8 mouse cellular contexts compared by ENCODE assay signal in genomic region chr14:54412629-54413170, GRCm38 (mm10). TPM values are rescaled to one million over a fixed set of nuclear protein-coding genes. Genes with fewer than 3 reads are reported as not detected.
DNase-seq lines count a peak whose midpoint lies in the region; ATAC-seq and TF ChIP-seq lines count a peak whose summit lies in the region.

No protein-coding gene starts in this region.

- H3K27me3 ChIP-seq in midbrain, embryonic 10.5 days (ENCODE audit: low read depth, poor library complexity, severe bottlenecking) = peaks cover 57% of the 10 kb centered on the region
- peaks cover 11% of the 10 kb centered on the region for H3K27me3 ChIP-seq in midbrain, embryonic 15.5 days (replicated peaks)
- H3K27me3 ChIP-seq in hindbrain, postnatal 0 days (ENCODE audit: insufficient read depth, low read length) = no peaks in the 10 kb centered on the region
- H3K27me3 ChIP-seq in limb, embryonic 14.5 days (ENCODE audit: control insufficient read depth, insufficient read depth, low read length) = no peaks in the 10 kb centered on the region; the same call in 1 of the 2 replicates
- no peaks in the 10 kb centered on the region for H3K27me3 ChIP-seq in splenic B cell, adult 2 months (ENCODE audit: control insufficient read depth, insufficient read depth, low read length, poor library complexity, severe bottlenecking)

- H3K4me3 ChIP-seq in midbrain, embryonic 10.5 days = no peak overlapping the region
- no peak overlapping the region for H3K4me3 ChIP-seq in midbrain, embryonic 15.5 days
- H3K4me3 ChIP-seq in cortical plate, adult 2 months (ENCODE audit: insufficient read depth, low read length) = no peak overlapping the region
- no peak overlapping the region for H3K4me3 ChIP-seq in hindbrain, postnatal 0 days (ENCODE audit: low read length)
- no peak overlapping the region for H3K4me3 ChIP-seq in limb, embryonic 14.5 days (replicated peaks; ENCODE audit: low read length)

- WGBS in midbrain, embryonic 10.5 days = 36% methylated on average over 2 of the region's 2 CpGs
- WGBS in midbrain, embryonic 15.5 days = 35% methylated on average over 2 of the region's 2 CpGs
- 42% methylated on average over 2 of the region's 2 CpGs for WGBS in hindbrain, postnatal 0 days
- WGBS in limb, embryonic 14.5 days = 47% methylated on average over 2 of the region's 2 CpGs

- no peaks in the 10 kb centered on the region for H3K36me3 ChIP-seq in midbrain, embryonic 10.5 days
- H3K36me3 ChIP-seq in midbrain, embryonic 15.5 days (replicated peaks) = no peaks in the 10 kb centered on the region
- H3K36me3 ChIP-seq in hindbrain, postnatal 0 days (ENCODE audit: insufficient read depth, low read length) = no peaks in the 10 kb centered on the region
- H3K36me3 ChIP-seq in limb, embryonic 14.5 days (ENCODE audit: control insufficient read depth, insufficient read depth, low read length) = no peaks in the 10 kb centered on the region
- H3K36me3 ChIP-seq in splenic B cell, adult 2 months (ENCODE audit: control insufficient read depth, insufficient read depth, low read length, poor library complexity, severe bottlenecking) = no peaks in the 10 kb centered on the region

- H3K9ac ChIP-seq in midbrain, embryonic 15.5 days = no peak overlapping the region
- no peak overlapping the region for H3K9ac ChIP-seq in hindbrain, postnatal 0 days (replicated peaks; ENCODE audit: low read length)
- H3K9ac ChIP-seq in limb, embryonic 14.5 days (ENCODE audit: low read depth, low read length, severe bottlenecking) = no peak overlapping the region

- TF ChIP-seq CTCF in cortical plate, adult 2 months (IDR thresholded peaks at IDR 0.05; ENCODE audit: extremely low read depth, insufficient read depth, low read length) = peak; percentile 88
- peak; percentile 88 for TF ChIP-seq CTCF in hindbrain, postnatal 0 days (IDR thresholded peaks at IDR 0.05; ENCODE audit: low read depth)

- peak; percentile 66 for DNase-seq in CD4-positive, CD25-positive, alpha-beta regulatory T cell, adult 2 months (ENCODE audit: low read depth, low spot score)
- DNase-seq in midbrain, embryonic 10.5 days (ENCODE audit: low spot score) = peak; percentile 53
- peak; percentile 67 for DNase-seq in hindbrain, postnatal 0 days (ENCODE audit: low spot score)
- peak; percentile 50 for DNase-seq in limb, embryonic 14.5 days (ENCODE audit: low spot score)
- DNase-seq in splenic B cell, adult 2 months (ENCODE audit: low read depth, low spot score) = peak; percentile 44

- H3K9me3 ChIP-seq in midbrain, embryonic 10.5 days (replicated peaks) = no peaks in the 10 kb centered on the region
- H3K9me3 ChIP-seq in midbrain, embryonic 15.5 days = no peaks in the 10 kb centered on the region
- no peaks in the 10 kb centered on the region for H3K9me3 ChIP-seq in hindbrain, postnatal 0 days (ENCODE audit: low read length)
- no peaks in the 10 kb centered on the region for H3K9me3 ChIP-seq in limb, embryonic 14.5 days (ENCODE audit: control insufficient read depth, low read length)

- TF ChIP-seq POLR2A in cortical plate, adult 2 months (IDR thresholded peaks at IDR 0.05; ENCODE audit: extremely low read depth, insufficient read depth, low read length) = no peak
- no peak for TF ChIP-seq POLR2A in limb, embryonic 14.5 days (IDR thresholded peaks at IDR 0.05; ENCODE audit: borderline replicate concordance, extremely low read depth, insufficient read depth, insufficient read length)

- no peak overlapping the region for H3K27ac ChIP-seq in midbrain, embryonic 10.5 days (replicated peaks)
- H3K27ac ChIP-seq in midbrain, embryonic 15.5 days = no peak overlapping the region
- no peak overlapping the region for H3K27ac ChIP-seq in cortical plate, adult 2 months (ENCODE audit: insufficient read depth, low read length)
- H3K27ac ChIP-seq in hindbrain, postnatal 0 days = no peak overlapping the region
- 0 out of 2 replicates have a peak overlapping the region, but pooled peaks have one; percentile 26 for H3K27ac ChIP-seq in limb, embryonic 14.5 days (replicated peaks; ENCODE audit: low read depth, low read length)

- no peak for ATAC-seq in CD4-positive, CD25-positive, alpha-beta regulatory T cell, adult 4 months
- no peak for ATAC-seq in midbrain, embryonic 15.5 days (replicated peaks)
- ATAC-seq in hindbrain, postnatal 0 days = no peak
- ATAC-seq in limb, embryonic 14.5 days (ENCODE audit: low FRiP score, low read depth) = no peak

- peaks cover 42% of the 10 kb centered on the region for H3K4me1 ChIP-seq in midbrain, embryonic 10.5 days
- H3K4me1 ChIP-seq in midbrain, embryonic 15.5 days = peaks cover 17% of the 10 kb centered on the region; the same call in 1 of the 2 replicates
- H3K4me1 ChIP-seq in cortical plate, adult 2 months (ENCODE audit: control insufficient read depth, insufficient read depth, low read length) = no peaks in the 10 kb centered on the region
- no peaks in the 10 kb centered on the region for H3K4me1 ChIP-seq in hindbrain, postnatal 0 days (ENCODE audit: insufficient read depth, low read length)
- peaks cover 26% of the 10 kb centered on the region for H3K4me1 ChIP-seq in limb, embryonic 14.5 days (ENCODE audit: control insufficient read depth, insufficient read depth, low read length)

- no peak overlapping the region for H3K4me2 ChIP-seq in midbrain, embryonic 15.5 days
- no peak overlapping the region for H3K4me2 ChIP-seq in hindbrain, postnatal 0 days (ENCODE audit: low read depth, low read length)
- H3K4me2 ChIP-seq in limb, embryonic 14.5 days (replicated peaks; ENCODE audit: low read depth, low read length, severe bottlenecking) = no peak overlapping the region

RNA-seq across cellular contexts. Expression of gene Slc7a7, which starts 4.9 kb away (rescaled TPM):
- polyA plus RNA-seq in CD4-positive, CD25-positive, alpha-beta regulatory T cell, adult 4 months (2017; shearing (Covaris generic)) = 1 to 10 TPM; 1.2 to 1.3 TPM
- 4.5 and 5.9 TPM in 2 replicates for polyA plus RNA-seq in midbrain, embryonic 10.5 days (2016; fragmentation: Nextera tagmentation; extraction: Ambion mirVana)
- 4.7 and 4.9 TPM in 2 replicates for polyA plus RNA-seq in midbrain, embryonic 15.5 days (2015; fragmentation: Nextera tagmentation; extraction: Ambion mirVana)
- polyA plus RNA-seq in cortical plate, adult 2 months (2012; rRNA removed) = 2.5 and 3.1 TPM in 2 replicates
- total RNA-seq in hindbrain, postnatal 0 days (2014; rRNA removed) = 3.7 and 4.5 TPM in 2 replicates
- 3.6 TPM in 2 replicates for polyA plus RNA-seq in hindbrain, postnatal 0 days (2015; fragmentation: Nextera tagmentation; extraction: Ambion mirVana)
- polyA plus RNA-seq in limb, embryonic 14.5 days (2012; rRNA removed) = 7.4 and 11.1 TPM in 2 replicates
- 4.5 and 5.6 TPM in 2 replicates for polyA plus RNA-seq in limb, embryonic 14.5 days (2014; fragmentation: Nextera tagmentation; extraction: Ambion mirVana)

RNA-seq across cellular contexts. Expression of gene Mrpl52, which starts 14.0 kb away (rescaled TPM):
- 100 to 1,000 TPM; 216 to 249 TPM for polyA plus RNA-seq in CD4-positive, CD25-positive, alpha-beta regulatory T cell, adult 4 months (2017; shearing (Covaris generic))
- 205 and 211 TPM in 2 replicates for polyA plus RNA-seq in midbrain, embryonic 10.5 days (2016; fragmentation: Nextera tagmentation; extraction: Ambion mirVana)
- 234 and 252 TPM in 2 replicates for polyA plus RNA-seq in midbrain, embryonic 15.5 days (2015; fragmentation: Nextera tagmentation; extraction: Ambion mirVana)
- 118 and 128 TPM in 2 replicates for polyA plus RNA-seq in cortical plate, adult 2 months (2012; rRNA removed)
- total RNA-seq in hindbrain, postnatal 0 days (2014; rRNA removed) = 113 and 129 TPM in 2 replicates
- 266 and 297 TPM in 2 replicates for polyA plus RNA-seq in hindbrain, postnatal 0 days (2015; fragmentation: Nextera tagmentation; extraction: Ambion mirVana)
- polyA plus RNA-seq in limb, embryonic 14.5 days (2012; rRNA removed) = 167 and 216 TPM in 2 replicates
- 228 and 265 TPM in 2 replicates for polyA plus RNA-seq in limb, embryonic 14.5 days (2014; fragmentation: Nextera tagmentation; extraction: Ambion mirVana)

RNA-seq across cellular contexts. Expression of gene Mmp14, which starts 18.7 kb away (rescaled TPM):
- polyA plus RNA-seq in CD4-positive, CD25-positive, alpha-beta regulatory T cell, adult 4 months (2017; shearing (Covaris generic)) = not detected
- polyA plus RNA-seq in midbrain, embryonic 10.5 days (2016; fragmentation: Nextera tagmentation; extraction: Ambion mirVana) = 56.0 and 70.5 TPM in 2 replicates
- polyA plus RNA-seq in midbrain, embryonic 15.5 days (2015; fragmentation: Nextera tagmentation; extraction: Ambion mirVana) = 45.4 and 51.0 TPM in 2 replicates
- 11.0 and 11.5 TPM in 2 replicates for polyA plus RNA-seq in cortical plate, adult 2 months (2012; rRNA removed)
- 50.1 and 53.3 TPM in 2 replicates for total RNA-seq in hindbrain, postnatal 0 days (2014; rRNA removed)
- 44.5 and 47.2 TPM in 2 replicates for polyA plus RNA-seq in hindbrain, postnatal 0 days (2015; fragmentation: Nextera tagmentation; extraction: Ambion mirVana)
- 385 and 418 TPM in 2 replicates for polyA plus RNA-seq in limb, embryonic 14.5 days (2012; rRNA removed)
- polyA plus RNA-seq in limb, embryonic 14.5 days (2014; fragmentation: Nextera tagmentation; extraction: Ambion mirVana) = 251 and 273 TPM in 2 replicates

RNA-seq across cellular contexts. Expression of gene Lrp10, which starts 51.2 kb away (rescaled TPM):
- 10 to 100 TPM; 59.9 to 60.2 TPM for polyA plus RNA-seq in CD4-positive, CD25-positive, alpha-beta regulatory T cell, adult 4 months (2017; shearing (Covaris generic))
- polyA plus RNA-seq in midbrain, embryonic 10.5 days (2016; fragmentation: Nextera tagmentation; extraction: Ambion mirVana) = 25.1 and 26.0 TPM in 2 replicates
- 28.9 and 31.4 TPM in 2 replicates for polyA plus RNA-seq in midbrain, embryonic 15.5 days (2015; fragmentation: Nextera tagmentation; extraction: Ambion mirVana)
- polyA plus RNA-seq in cortical plate, adult 2 months (2012; rRNA removed) = 33.0 and 33.3 TPM in 2 replicates
- 57.7 and 62.5 TPM in 2 replicates for total RNA-seq in hindbrain, postnatal 0 days (2014; rRNA removed)
- polyA plus RNA-seq in hindbrain, postnatal 0 days (2015; fragmentation: Nextera tagmentation; extraction: Ambion mirVana) = 36.0 and 38.8 TPM in 2 replicates
- polyA plus RNA-seq in limb, embryonic 14.5 days (2012; rRNA removed) = 45.7 and 55.7 TPM in 2 replicates
- 40.7 and 40.9 TPM in 2 replicates for polyA plus RNA-seq in limb, embryonic 14.5 days (2014; fragmentation: Nextera tagmentation; extraction: Ambion mirVana)

RNA-seq across cellular contexts. Expression of gene Oxa1l, which starts 52.1 kb away (rescaled TPM):
- 10 to 100 TPM; 77.4 to 80.4 TPM for polyA plus RNA-seq in CD4-positive, CD25-positive, alpha-beta regulatory T cell, adult 4 months (2017; shearing (Covaris generic))
- 48.0 and 54.1 TPM in 2 replicates for polyA plus RNA-seq in midbrain, embryonic 10.5 days (2016; fragmentation: Nextera tagmentation; extraction: Ambion mirVana)
- polyA plus RNA-seq in midbrain, embryonic 15.5 days (2015; fragmentation: Nextera tagmentation; extraction: Ambion mirVana) = 52.8 and 54.8 TPM in 2 replicates
- polyA plus RNA-seq in cortical plate, adult 2 months (2012; rRNA removed) = 69.0 and 71.1 TPM in 2 replicates
- 83.6 and 85.6 TPM in 2 replicates for total RNA-seq in hindbrain, postnatal 0 days (2014; rRNA removed)
- polyA plus RNA-seq in hindbrain, postnatal 0 days (2015; fragmentation: Nextera tagmentation; extraction: Ambion mirVana) = 66.7 and 74.8 TPM in 2 replicates
- polyA plus RNA-seq in limb, embryonic 14.5 days (2012; rRNA removed) = 82.1 and 106 TPM in 2 replicates
- 49.4 and 52.7 TPM in 2 replicates for polyA plus RNA-seq in limb, embryonic 14.5 days (2014; fragmentation: Nextera tagmentation; extraction: Ambion mirVana)

Comparison
In these comparisons a context has a peak if more than half of its experiments do, and no peak if none do; other contexts are left out.
1. RNA of gene Mmp14, which starts 18.7 kb away (polyA plus RNA-seq): 251 to 418 TPM in limb, embryonic 14.5 days, 56.0 to 70.5 TPM in midbrain, embryonic 10.5 days, 44.5 to 47.2 TPM in hindbrain, postnatal 0 days, 45.4 to 51.0 TPM in midbrain, embryonic 15.5 days and 11.0 to 11.5 TPM in cortical plate, adult 2 months; not detected in CD4-positive, CD25-positive, alpha-beta regulatory T cell, adult 4 months; every median in the first group is over 10 times any median in the second.
2. Peak in every context shown above with its lines, with median percentiles within 50 percentile points of each other: DNase-seq.